Mouse (Mus musculus) liver, embryonic 14.5 days (tissue): Measurements from ENCODE around the gene Rab8b.
"Not testable (repeated sequence)": the region's sequence is repeated elsewhere in the genome, so short reads cannot be mapped to it uniquely, and the experiment has no call there.

Source experiments
- CTCF ChIP-seq: IDR thresholded peaks from 2 replicates; pipeline ENCODE4 v1.5.1; 2016; ENCODE audit warnings: antibody characterized with exemption, low read depth, control low read depth
- EP300 ChIP-seq: IDR thresholded peaks from 2 replicates; pipeline ENCODE4 v1.6.1; 2016; ENCODE audit warnings: antibody characterized with exemption, low read depth

GRCm38 (mm10) chr9:66892456-66892855, 27.0 kb downstream of the Rab8b start:
- TF ChIP-seq CTCF, EP300: not testable (repeated sequence)
